Mouse (Mus musculus) left cerebral cortex, postnatal 4 days (tissue): Measurements from ENCODE around the gene Rbms3. TPM values are rescaled to one million over a fixed set of nuclear protein-coding genes. Genes with fewer than 3 reads are reported as not detected.

Source experiments
- DNase-seq: peaks from one replicate; pipeline ENCODE4 v3.0.0-alpha.2; 2022
- intact Hi-C: fragments of 180-260 bp; cut with DNase I; formaldehyde crosslinking; loops from one replicate; pipeline ENCODE4 v1.15.1; 2025
- total RNA-seq, 2 experiments: library from RNA; stranded (reverse); gene quantifications; 2 replicates each; pipeline ENCODE4 v1.2.3; 2021

Rbms3 gene
- total RNA-seq, 2 experiments from 2014 or later: 18.3 to 22.5 TPM

GRCm38 (mm10) chr9:117192565-117193540 is 436.9 kb downstream of the Rbms3 start:
- intact Hi-C loops: no loop called here
- DNase-seq: peak; percentile 58

- DNase-seq: no peak
- intact Hi-C loops: no loop called here
Measured at GRCm38 (mm10) chr9:117192093-117192492, 437.6 kb downstream of the Rbms3 start.

- peak; percentile 39 for DNase-seq
- intact Hi-C loops: no loop called here
Measured at GRCm38 (mm10) chr9:117188406-117188805, 441.3 kb downstream of the Rbms3 start.

- DNase-seq: peak; percentile 15
- intact Hi-C loops: no loop called here
Measured at GRCm38 (mm10) chr9:117187116-117188034, 442.3 kb downstream of the Rbms3 start.

- DNase-seq: no peak
- intact Hi-C loops: no loop called here
Measured at GRCm38 (mm10) chr9:117180658-117181057, 449.1 kb downstream of the Rbms3 start.

DNA sequence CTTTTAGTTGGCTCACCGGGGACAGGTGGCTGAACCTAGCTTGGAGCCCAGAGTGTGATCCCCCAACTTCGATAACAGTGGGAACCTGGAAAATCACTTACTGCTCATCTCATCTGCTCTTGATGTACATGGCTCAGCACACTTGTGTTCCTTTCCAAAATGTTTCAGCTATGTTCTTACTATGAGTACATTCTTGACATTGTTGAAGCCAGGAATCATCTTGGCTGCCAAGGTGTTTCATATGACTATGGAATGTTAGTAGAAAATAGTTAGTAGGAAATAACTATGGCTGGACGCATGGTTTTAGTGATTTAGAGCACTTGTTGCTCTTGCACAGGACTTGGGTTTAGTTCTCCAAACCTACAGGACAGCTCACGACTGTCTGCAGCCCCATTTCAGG is 451.3 kb downstream of the Rbms3 start:
- intact Hi-C loops: no loop called here
- DNase-seq: no peak

GRCm38 (mm10) chr9:117172526-117172925 is 457.2 kb downstream of the Rbms3 start:
- DNase-seq: no peak
- intact Hi-C loops: no loop called here

DNA sequence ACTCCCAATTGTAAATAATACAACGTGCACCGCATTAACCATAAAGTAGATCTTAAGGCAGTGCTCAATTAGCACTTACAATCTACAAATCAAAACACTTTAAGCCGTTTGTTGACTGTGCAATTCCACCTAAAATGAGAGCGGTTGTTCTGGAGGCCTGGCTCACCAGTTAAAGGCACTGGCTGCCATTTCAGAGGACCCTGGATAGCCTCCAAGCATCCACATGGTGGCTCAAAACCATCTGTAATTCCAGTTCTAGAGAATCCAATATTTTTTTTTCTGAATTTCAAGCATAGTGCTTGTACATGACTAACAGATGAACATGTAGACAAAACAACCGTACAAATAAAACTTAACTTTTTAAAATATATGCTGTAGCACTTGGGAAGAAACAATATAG is 460.5 kb downstream of the Rbms3 start:
- intact Hi-C loops: no loop called here

GRCm38 (mm10) chr9:117163143-117163542 is 466.6 kb downstream of the Rbms3 start:
- intact Hi-C loops: no loop called here
- DNase-seq: peak; percentile 28

More for the DNA sequence above, 460.5 kb downstream of the Rbms3 start:
- no peak for DNase-seq

DNA sequence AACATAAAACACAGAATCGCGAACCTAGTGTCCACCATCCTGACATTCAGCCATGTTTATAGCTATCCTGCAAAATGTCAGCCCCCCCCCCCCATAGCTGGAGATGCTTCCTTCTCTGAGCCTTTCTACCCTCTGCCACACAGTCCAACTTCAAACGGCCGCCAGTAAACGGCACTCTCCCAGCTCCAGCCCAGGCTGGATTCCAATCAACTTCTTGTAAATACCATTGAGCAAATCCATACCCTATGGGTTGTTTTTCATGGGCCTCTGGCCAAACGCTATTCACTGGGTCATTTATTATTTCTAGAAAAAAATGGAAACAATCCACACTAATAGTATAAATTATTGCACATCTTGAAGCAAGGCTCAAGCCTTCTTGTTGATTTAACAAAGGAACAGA is 468.6 kb downstream of the Rbms3 start:
- DNase-seq: no peak
- intact Hi-C loops: no loop called here

DNA sequence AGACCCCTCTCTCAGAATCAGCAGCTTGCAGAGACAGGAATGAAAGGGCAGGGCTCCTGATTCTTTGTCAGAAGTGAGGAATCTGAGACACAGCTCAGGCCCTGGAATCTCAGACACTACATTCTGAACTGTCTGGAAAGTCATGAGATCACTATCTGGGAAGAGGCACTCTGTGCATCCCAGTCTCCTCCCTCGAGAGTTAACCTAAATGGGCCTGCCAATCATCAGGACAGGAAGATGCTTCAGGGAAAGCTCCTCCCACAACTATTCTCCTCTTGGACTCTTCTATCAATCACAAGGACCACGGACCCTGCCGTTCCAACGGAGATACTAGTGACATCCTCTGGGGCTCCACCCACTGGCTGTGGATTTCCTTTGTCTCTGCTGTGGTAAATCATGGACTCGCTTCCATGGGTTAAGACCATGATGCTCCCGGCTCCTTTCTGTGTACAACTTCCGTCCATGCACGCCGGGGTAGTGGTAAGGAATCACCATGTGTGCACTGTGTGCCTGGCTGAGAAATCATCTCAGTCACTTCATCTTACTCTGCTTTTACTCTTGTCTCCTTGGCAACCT is 473.3 kb downstream of the Rbms3 start:
- no peak for DNase-seq
- intact Hi-C loops: no loop called here

DNA sequence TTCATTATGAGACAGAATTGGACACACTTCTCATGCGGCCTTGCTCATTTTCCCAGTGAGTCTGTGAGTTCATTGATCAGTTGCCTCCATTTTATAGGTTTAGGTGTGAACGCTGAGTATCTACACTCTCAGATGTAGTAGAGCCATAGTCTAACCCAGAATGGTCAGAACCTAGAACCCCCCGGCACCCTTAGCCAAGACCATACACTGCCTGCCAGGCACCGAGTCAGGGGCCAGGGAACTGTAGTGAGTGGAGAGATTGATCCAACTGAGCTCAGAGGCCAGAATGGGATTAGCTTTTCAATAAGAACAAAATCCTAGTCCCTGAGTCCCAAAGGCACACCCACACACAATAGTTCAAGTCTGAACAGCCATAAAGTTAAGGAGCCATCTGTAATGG is 475.1 kb downstream of the Rbms3 start:
- no peak for DNase-seq
- intact Hi-C loops: no loop called here

- intact Hi-C loops: no loop called here
- no peak for DNase-seq
Measured at GRCm38 (mm10) chr9:117153686-117154274, 475.9 kb downstream of the Rbms3 start.

GRCm38 (mm10) chr9:117151951-117152350 is 477.8 kb downstream of the Rbms3 start:
- no peak for DNase-seq
- intact Hi-C loops: no loop called here

- DNase-seq: peak; percentile 67
- intact Hi-C loops: no loop called here
Measured at GRCm38 (mm10) chr9:117144057-117144723, 485.5 kb downstream of the Rbms3 start.

GRCm38 (mm10) chr9:117139971-117140370 is 489.7 kb downstream of the Rbms3 start:
- no peak for DNase-seq
- intact Hi-C loops: no loop called here

GRCm38 (mm10) chr9:117136410-117136809 is 493.3 kb downstream of the Rbms3 start:
- no peak for DNase-seq

DNA sequence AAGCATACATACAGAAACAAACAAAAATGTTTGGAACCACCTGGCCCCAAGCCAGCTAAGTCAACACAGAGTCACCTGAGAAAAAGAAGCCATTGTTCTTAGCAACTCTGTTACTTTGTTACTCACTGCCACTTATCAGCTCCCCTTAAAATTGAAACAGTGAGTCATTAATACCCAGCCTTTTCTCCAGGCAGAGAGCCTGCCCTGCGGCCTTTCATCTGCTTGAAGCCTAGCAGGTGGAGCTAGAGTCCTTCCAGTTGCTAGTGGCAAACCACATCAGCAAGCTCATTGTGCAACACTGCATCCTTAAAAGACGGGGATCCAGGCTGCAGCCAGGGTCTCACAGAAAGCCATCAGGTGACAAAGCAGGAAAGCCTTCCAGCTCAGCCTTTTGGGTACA is 495.7 kb downstream of the Rbms3 start:
- intact Hi-C loops: no loop called here
- no peak for DNase-seq

More at GRCm38 (mm10) chr9:117136410-117136809, 493.3 kb downstream of the Rbms3 start:
- intact Hi-C loops: no loop called here

GRCm38 (mm10) chr9:117126816-117127215 is 502.9 kb downstream of the Rbms3 start:
- DNase-seq: no peak
- intact Hi-C loops: no loop called here

GRCm38 (mm10) chr9:117125844-117126243 is 503.9 kb downstream of the Rbms3 start:
- intact Hi-C loops: no loop called here
- no peak for DNase-seq
